Mouse (Mus musculus) embryonic fibroblast, embryonic 13.5 days (primary cell): ENCODE data around the gene Pcsk2. TPM values are rescaled to one million over a fixed set of nuclear protein-coding genes. Genes with fewer than 3 reads are reported as not detected.

Source experiments
- H3K27ac ChIP-seq: 2 replicates; pipeline ENCODE4 v1.5.1; 2012; ENCODE audit warnings: low read length, control low read depth, inconsistent platforms; ENCODE audit not compliant: insufficient read depth
- H3K4me1 ChIP-seq: 2 replicates; pipeline ENCODE4 v1.6.1; 2011; ENCODE audit warnings: low read length; ENCODE audit not compliant: control insufficient read depth, insufficient read depth
- H3K4me3 ChIP-seq: 2 replicates; pipeline ENCODE4 v1.5.1; 2011; ENCODE audit warnings: mild to moderate bottlenecking, control low read depth, low read length; ENCODE audit not compliant: insufficient read depth
- CTCF ChIP-seq: IDR thresholded peaks from 2 replicates; pipeline ENCODE4 v1.5.1; 2011; ENCODE audit warnings: mild to moderate bottlenecking, control low read depth, low read length, moderate library complexity, borderline replicate concordance; ENCODE audit not compliant: insufficient read depth
- POLR2A ChIP-seq: IDR thresholded peaks from 2 replicates; pipeline ENCODE4 v1.6.1; 2011; ENCODE audit warnings: low read depth, mild to moderate bottlenecking, control low read depth, low read length, moderate library complexity
- polyA plus RNA-seq: library from polyadenylated mRNA; stranded (reverse); fragments of >200 nt; gene quantifications from 2 replicates; pipeline ENCODE4 v1.2.4, GENCODE M21; 2011; ENCODE audit warnings: low read depth; ENCODE audit not compliant: missing spikeins, insufficient read length

Gene Pcsk2
- polyA plus RNA-seq, 1 experiment, result 0.23 TPM

- TF ChIP-seq CTCF, result no peak
- no peak for TF ChIP-seq POLR2A
Measured at GRCm38 (mm10) chr2:143691244-143691643, 145.3 kb downstream of the Pcsk2 start.

GRCm38 (mm10) chr2:143696026-143696557 is 150.1 kb downstream of the Pcsk2 start:
- TF ChIP-seq CTCF, result no peak
- no peak for TF ChIP-seq POLR2A
- no peaks in the 10 kb centered on the region for H3K4me1 ChIP-seq
- H3K4me3 ChIP-seq, result no peak overlapping the region
- no peak overlapping the region for H3K27ac ChIP-seq

More at GRCm38 (mm10) chr2:143691244-143691643, 145.3 kb downstream of the Pcsk2 start:
- Histone ChIP-seq H3K4me1 (no peaks in the 10 kb centered on the region), H3K27ac (no peak overlapping the region), H3K4me3 (no peak overlapping the region)

- no peak overlapping the region for H3K4me3 ChIP-seq
- no peaks in the 10 kb centered on the region for H3K4me1 ChIP-seq
- TF ChIP-seq CTCF, result no peak
- TF ChIP-seq POLR2A, result no peak
- no peak overlapping the region for H3K27ac ChIP-seq
Measured at GRCm38 (mm10) chr2:143696704-143697103, 150.7 kb downstream of the Pcsk2 start.

- Histone ChIP-seq H3K27ac (no peak overlapping the region), H3K4me3 (no peak overlapping the region), H3K4me1 (no peaks in the 10 kb centered on the region)
- TF ChIP-seq CTCF (no peak), POLR2A (no peak)
Measured at GRCm38 (mm10) chr2:143701141-143701540, 155.2 kb downstream of the Pcsk2 start.

- Histone ChIP-seq H3K4me3 (no peak overlapping the region), H3K4me1 (no peaks in the 10 kb centered on the region), H3K27ac (no peak overlapping the region)
- TF ChIP-seq CTCF (no peak), POLR2A (no peak)
Measured at GRCm38 (mm10) chr2:143702931-143703344, 157.0 kb downstream of the Pcsk2 start.

GRCm38 (mm10) chr2:143708205-143708604 is 162.2 kb downstream of the Pcsk2 start:
- no peak overlapping the region for H3K4me3 ChIP-seq
- H3K4me1 ChIP-seq, result no peaks in the 10 kb centered on the region
- H3K27ac ChIP-seq, result no peak overlapping the region
- TF ChIP-seq POLR2A (no peak), CTCF (no peak)

- H3K27ac ChIP-seq, result no peak overlapping the region
Measured at GRCm38 (mm10) chr2:143709249-143709648, 163.3 kb downstream of the Pcsk2 start.

GRCm38 (mm10) chr2:143709979-143710378 is 164.0 kb downstream of the Pcsk2 start:
- Histone ChIP-seq H3K4me1 (no peaks in the 10 kb centered on the region), H3K27ac (no peak overlapping the region), H3K4me3 (no peak overlapping the region)
- TF ChIP-seq CTCF (no peak), POLR2A (no peak)

More at GRCm38 (mm10) chr2:143709249-143709648, 163.3 kb downstream of the Pcsk2 start:
- TF ChIP-seq POLR2A (no peak), CTCF (no peak)
- Histone ChIP-seq H3K4me3 (no peak overlapping the region), H3K4me1 (no peaks in the 10 kb centered on the region)

GRCm38 (mm10) chr2:143711886-143712285 is 165.9 kb downstream of the Pcsk2 start:
- TF ChIP-seq POLR2A (no peak), CTCF (no peak)
- no peaks in the 10 kb centered on the region for H3K4me1 ChIP-seq
- H3K27ac ChIP-seq, result no peak overlapping the region
- H3K4me3 ChIP-seq, result no peak overlapping the region

GRCm38 (mm10) chr2:143712901-143713300 is 166.9 kb downstream of the Pcsk2 start:
- Histone ChIP-seq H3K4me3 (no peak overlapping the region), H3K27ac (no peak overlapping the region), H3K4me1 (no peaks in the 10 kb centered on the region)
- no peak for TF ChIP-seq POLR2A
- TF ChIP-seq CTCF, result no peak
